Mouse (Mus musculus): ENCODE measurements around the gene Utp6.
"Not testable (repeated sequence)": the region's sequence is repeated elsewhere in the genome, so short reads cannot be mapped to it uniquely, and the experiment has no call there.

The Utp6 gene

GRCm38 (mm10) chr11:79962125-79962876, at the start of gene Utp6:
Utp6 (minus strand) TSS chr11:79962390.
- peak; percentile 98 to 99 for DNase-seq

GRCm38 (mm10) chr11:79994271-79994988, 32.2 kb upstream of the Utp6 start:
- DNase-seq = no peak

GRCm38 (mm10) chr11:79993356-79994270, 31.4 kb upstream of the Utp6 start:
- no peak for DNase-seq

GRCm38 (mm10) chr11:79992592-79993355, 30.6 kb upstream of the Utp6 start, which contains the start of gene Suz12:
Suz12 (plus strand) TSS chr11:79993106.
- peak; percentile 94 for DNase-seq

GRCm38 (mm10) chr11:79992035-79992591, 29.9 kb upstream of the Utp6 start:
- no peak for DNase-seq

- no peak for DNase-seq
Measured at GRCm38 (mm10) chr11:79991600-79991999, 29.4 kb upstream of the Utp6 start.

- DNase-seq = no peak
Measured at GRCm38 (mm10) chr11:79990120-79990519, 27.9 kb upstream of the Utp6 start.

GRCm38 (mm10) chr11:79987896-79988295, 25.7 kb upstream of the Utp6 start:
- no peak for DNase-seq

GRCm38 (mm10) chr11:79986886-79987285, 24.7 kb upstream of the Utp6 start:
- DNase-seq = no peak

- not testable (repeated sequence) for DNase-seq
Measured at GRCm38 (mm10) chr11:79977747-79978146, 15.6 kb upstream of the Utp6 start.

GRCm38 (mm10) chr11:79977061-79977460, 14.9 kb upstream of the Utp6 start:
- not testable (repeated sequence) for DNase-seq

- not testable (repeated sequence) for DNase-seq
Measured at GRCm38 (mm10) chr11:79976645-79977044, 14.5 kb upstream of the Utp6 start.

GRCm38 (mm10) chr11:79976222-79976621, 14.0 kb upstream of the Utp6 start:
- DNase-seq = no peak

GRCm38 (mm10) chr11:79975377-79975776, 13.2 kb upstream of the Utp6 start:
- no peak for DNase-seq

GRCm38 (mm10) chr11:79973626-79974476, 11.7 kb upstream of the Utp6 start:
- DNase-seq = peak; percentile 38 to 44

GRCm38 (mm10) chr11:79973133-79973532, 10.9 kb upstream of the Utp6 start:
- no peak for DNase-seq

- DNase-seq = no peak
Measured at GRCm38 (mm10) chr11:79967752-79968151, 5.6 kb upstream of the Utp6 start.

- DNase-seq = no peak
Measured at GRCm38 (mm10) chr11:79965896-79966295, 3.7 kb upstream of the Utp6 start.

GRCm38 (mm10) chr11:79963212-79963974, 1.2 kb upstream of the Utp6 start:
- no peak for DNase-seq

- DNase-seq = no peak
Measured at GRCm38 (mm10) chr11:79962877-79963183, 640 bp upstream of the Utp6 start.

Measured in B cell, adult 2 months (primary cell).